Mouse (Mus musculus): ENCODE data around the gene Sox6.

DNA sequence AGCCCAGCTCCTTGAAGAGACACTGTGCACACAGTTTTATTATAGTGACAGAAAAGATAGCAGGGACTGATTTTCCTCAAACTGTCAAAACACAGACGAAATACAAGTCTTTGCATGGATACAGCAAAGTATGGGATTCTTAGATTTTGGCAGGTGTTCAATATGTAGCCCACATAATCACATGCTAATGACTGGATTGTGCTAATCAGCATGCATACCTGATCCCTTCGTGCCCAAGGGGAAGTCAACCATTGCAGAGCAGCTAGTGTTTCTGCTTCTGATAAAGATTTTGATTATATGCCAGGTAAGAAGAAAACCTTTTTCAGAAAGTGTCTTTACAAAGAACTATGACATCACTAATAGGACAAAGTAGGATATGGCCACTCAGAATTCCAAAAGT is 245.8 kb downstream of the Sox6 start:
- TF ChIP-seq GATA1 (IDR thresholded peaks at IDR 0.05; ENCODE audit: borderline replicate concordance, low read length) (no peak), CTCF (IDR thresholded peaks at IDR 0.05; ENCODE audit: low read depth, low read length) (no peak)

Data from G1E (cell line).